Mouse (Mus musculus): ENCODE measurements around the gene Gsk3b.
A peak's percentile ranks its signal among the peaks of the same experiment; 100 is the strongest.
"Not testable (repeated sequence)": the region's sequence is repeated elsewhere in the genome, so short reads cannot be mapped to it uniquely, and the experiment has no call there.

Gsk3b gene

DNA sequence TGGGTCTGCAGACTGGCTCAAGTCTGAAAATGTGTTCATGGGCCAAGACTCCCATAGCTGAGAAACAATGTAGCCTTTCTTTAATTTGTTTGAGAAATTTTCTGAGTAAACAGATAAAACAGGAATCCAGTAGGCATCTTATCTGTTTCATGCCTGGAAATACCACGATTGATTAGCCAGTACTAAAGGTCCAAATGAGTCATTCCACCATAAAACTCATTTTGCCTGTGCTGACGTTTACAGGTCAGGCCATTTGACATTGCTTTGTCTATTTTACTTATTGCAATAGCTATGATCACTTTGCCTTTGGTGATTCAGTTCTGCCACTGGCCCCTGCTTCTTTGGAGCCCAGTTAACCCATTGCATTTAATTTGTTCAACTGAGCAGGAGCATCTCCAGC lies 11.8 kb downstream of the Gsk3b start:
- DNase-seq (ENCODE audit: low read depth, low spot score) = no peak

DNA sequence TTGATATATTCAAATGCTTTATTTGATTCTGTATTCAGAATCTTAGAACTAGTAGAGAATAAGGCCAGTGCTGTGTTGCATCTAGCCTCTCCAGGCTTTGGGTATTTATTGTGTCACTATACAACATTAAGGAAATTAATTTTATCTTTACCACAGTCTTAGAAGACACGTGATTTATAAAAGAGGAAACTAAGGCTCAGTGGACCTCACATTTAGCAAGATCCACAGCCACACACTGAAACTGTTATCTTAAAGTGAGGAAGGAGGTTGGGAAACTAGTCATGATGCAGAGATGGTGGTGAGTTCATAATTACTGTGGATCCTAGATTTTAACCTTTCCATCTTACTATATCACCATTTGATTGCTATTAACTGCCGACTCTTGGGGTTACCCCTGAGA lies 16.7 kb downstream of the Gsk3b start:
- no peak for DNase-seq (ENCODE audit: low read depth, low spot score)

- DNase-seq (ENCODE audit: low read depth, low spot score) = no peak
These were observed 17.7 kb downstream of the Gsk3b start for GRCm38 (mm10) chr16:38106542-38106941.

DNA sequence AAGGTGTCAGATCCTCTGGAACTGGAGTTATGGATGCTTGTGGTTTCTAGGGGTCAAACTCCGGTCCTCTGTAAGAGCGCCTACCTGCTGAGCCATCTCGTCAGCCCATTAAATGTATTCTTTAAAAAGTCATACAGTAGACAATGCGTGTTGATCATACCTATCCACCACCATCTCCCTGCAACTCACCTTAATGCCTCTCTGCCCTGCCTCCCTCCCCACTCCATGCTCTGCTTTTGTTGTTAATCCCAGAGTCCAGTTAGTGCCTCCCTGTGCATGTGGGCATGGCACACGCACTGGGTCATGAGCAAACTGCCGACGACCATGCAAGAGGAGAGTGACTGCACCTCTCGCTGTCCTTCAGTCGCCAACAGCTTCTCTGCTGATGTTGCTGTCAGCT lies 21.2 kb downstream of the Gsk3b start:
- DNase-seq (ENCODE audit: low read depth, low spot score) = peak; percentile 75

DNA sequence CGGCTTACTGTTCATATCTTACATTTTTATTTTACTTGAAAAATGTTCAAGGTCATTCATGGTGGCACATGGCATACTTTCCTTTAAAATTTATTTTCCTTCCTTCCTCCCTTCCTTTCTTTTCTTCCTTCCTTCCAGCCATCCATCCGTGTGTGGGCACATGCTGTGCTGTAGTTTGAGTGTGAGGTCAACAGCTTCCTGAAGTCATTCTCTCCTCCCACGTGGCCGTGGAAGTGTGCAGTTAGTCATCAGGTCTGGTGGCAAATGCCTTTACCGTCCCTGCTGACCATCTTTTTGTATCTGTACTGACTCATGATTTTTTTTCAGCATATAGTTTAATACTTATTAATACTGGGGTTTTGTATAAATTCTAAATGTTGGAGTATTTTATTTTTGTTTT lies 21.8 kb downstream of the Gsk3b start:
- no peak for DNase-seq (ENCODE audit: low read depth, low spot score)

- DNase-seq (ENCODE audit: low read depth, low spot score) = no peak
These were observed 25.3 kb downstream of the Gsk3b start for GRCm38 (mm10) chr16:38114074-38114473.

DNA sequence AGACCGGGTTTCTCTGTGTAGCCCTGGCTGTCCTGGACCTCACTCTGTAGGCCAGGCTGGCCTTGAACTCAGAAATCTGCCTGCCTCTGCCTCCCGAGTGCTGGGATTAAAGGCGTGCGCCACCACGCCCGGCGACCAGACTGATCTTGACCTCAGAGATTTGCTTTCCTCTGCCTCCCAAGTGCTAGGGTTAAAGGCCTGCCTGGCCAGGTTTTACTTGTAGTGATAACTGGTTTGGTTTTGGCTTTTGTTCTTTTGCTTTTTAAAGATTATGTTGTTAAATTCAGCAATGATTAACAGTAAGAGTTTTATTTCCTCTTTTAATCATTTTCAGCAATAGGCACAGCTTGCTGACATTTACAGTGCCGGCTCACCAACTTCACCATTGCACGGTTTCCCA lies 29.1 kb downstream of the Gsk3b start:
- not testable (repeated sequence) for DNase-seq (ENCODE audit: low read depth, low spot score)

GRCm38 (mm10) chr16:38118723-38119122 lies 29.9 kb downstream of the Gsk3b start:
- DNase-seq (ENCODE audit: low read depth, low spot score) = no peak

DNA sequence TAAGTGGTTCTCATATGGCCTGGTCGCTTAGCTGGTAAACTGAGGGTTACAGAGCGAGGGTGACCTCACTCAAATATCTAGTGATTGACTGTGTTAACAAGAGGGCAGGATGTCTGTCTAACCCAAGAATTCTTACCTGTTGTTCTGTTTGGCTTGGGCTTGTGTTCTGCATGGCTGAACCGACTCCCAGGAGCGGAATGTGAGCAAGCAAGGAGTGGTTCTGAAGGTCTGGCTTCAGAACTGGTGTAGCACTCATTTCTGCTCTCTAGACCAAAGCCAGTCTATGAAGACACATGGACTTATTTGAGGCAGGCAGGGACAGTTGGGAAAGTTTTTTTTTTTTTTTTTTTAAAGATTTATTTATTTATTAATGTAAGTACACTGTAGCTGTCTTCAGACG lies 30.5 kb downstream of the Gsk3b start:
- DNase-seq (ENCODE audit: low read depth, low spot score) = peak; percentile 31

DNA sequence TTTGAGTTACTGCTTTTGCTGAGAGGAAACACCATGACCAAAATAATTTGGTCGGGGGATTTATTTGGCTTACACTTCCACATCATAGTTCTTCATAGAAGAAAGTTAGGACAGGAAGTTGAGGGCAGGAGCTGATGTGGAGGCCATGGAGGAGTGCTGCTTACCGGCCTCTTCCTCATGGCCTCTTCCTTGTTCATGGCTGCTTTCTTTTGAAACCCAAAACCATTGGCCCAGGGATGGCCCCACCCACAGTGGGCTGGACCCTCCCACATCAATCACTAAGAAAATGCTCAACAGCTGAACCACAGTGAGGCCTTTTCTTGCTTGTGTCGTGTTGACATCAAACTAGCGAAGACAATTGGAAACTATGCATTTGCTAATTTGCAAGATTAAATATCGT lies 40.4 kb downstream of the Gsk3b start:
- peak; percentile 26 for DNase-seq (ENCODE audit: low read depth, low spot score)

DNA sequence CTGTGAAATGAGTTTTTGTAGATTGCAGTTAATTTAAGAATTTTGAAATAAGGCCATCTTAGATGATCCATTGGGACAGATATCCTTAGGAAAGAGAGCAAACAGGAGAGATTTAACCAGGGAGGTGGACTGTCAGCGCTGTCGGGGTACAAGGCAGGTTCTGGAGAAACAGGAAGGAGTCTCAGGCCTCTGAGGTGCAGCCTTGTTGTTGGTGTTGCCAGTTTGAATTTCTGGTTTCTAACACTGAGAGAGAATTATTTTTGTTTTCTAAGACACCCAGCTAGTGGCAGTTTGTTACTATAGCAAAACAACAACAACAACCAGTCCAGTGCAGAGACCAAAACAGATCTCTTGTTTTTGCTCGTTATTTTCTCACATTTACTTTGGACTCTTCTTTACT lies 42.2 kb downstream of the Gsk3b start:
- no peak for DNase-seq (ENCODE audit: low read depth, low spot score)

DNA sequence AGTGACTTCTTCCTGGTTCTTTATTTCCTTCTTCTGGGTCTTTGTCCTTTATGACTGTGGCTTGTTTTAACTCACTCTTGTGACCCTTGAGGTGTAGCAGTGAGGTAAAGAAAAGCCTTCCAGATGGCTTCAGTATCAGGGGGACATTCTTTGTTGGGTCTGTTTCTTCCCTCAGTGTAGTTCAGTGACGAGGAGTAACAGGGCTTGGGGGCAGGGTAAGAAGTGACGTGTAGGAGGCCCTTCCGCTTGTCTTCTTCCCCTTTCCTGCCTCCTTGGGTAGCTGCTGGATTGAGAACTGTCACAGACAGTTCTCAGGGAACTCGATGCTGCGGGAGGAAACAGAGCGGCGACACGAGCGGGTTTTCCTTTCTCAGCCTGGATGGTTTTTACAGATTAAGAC lies 43.0 kb downstream of the Gsk3b start:
- no peak for DNase-seq (ENCODE audit: low read depth, low spot score)

GRCm38 (mm10) chr16:38132210-38132609 lies 43.4 kb downstream of the Gsk3b start:
- DNase-seq (ENCODE audit: low read depth, low spot score) = no peak

GRCm38 (mm10) chr16:38137296-38137695 lies 48.5 kb downstream of the Gsk3b start:
- peak; percentile 65 for DNase-seq (ENCODE audit: low read depth, low spot score)

GRCm38 (mm10) chr16:38144898-38145297 lies 56.1 kb downstream of the Gsk3b start:
- DNase-seq (ENCODE audit: low read depth, low spot score) = no peak

DNA sequence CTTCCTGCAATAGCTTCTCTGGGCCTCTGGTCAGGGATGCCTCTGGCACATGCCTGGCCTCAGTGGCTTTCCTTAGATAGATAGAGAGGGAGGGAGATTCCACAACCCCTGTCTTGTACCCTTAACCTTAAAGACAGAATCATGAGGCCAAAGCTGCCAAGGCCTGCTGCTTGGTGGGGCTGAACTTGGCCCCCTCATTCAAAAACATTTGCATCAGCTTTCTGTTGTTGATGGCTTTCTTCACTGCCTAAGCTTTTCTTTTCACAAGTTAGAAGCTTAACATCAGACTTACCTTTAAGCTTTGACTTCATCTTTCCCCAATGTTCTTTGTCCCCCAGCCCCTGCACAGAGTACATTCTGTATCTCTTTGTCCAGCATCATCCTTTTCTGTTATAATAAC lies 61.8 kb downstream of the Gsk3b start:
- peak; percentile 23 for DNase-seq (ENCODE audit: low read depth, low spot score)

DNA sequence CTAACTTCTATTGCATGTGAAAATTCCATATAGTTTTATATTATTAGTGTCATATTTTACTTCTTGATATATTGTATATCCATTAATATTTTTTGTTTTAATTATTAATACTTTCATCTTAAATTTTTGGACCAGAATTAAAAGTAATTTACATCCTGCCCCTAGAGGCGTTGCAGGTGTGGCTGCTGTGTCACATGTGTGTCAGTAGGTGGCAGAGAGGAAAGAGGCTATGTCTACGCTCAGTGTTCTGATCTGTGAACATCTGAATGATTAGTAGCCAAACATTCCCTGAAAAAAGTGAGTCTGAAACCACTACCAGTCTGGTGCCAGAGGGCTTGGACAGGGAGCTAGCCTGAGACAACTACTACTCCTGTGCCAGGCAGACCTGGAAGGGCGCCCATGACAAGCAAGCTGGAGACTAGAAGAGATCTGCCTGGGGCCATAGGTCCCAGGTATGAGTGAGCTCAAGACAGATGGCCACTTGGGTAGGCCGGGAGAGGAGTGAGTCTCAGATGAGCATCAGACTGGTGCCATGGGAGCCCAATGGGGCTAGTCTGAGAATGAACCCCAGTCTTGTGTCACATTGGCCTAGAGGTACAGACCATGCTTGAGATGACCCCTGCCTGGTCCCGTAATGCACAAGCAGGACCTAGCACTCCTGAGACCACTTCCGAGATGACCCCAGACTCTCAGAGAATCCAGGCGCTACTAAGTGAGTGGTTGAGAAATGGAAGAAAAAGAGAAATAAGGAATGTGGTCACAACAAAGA lies 69.2 kb downstream of the Gsk3b start:
- no peak for DNase-seq (ENCODE audit: low read depth, low spot score)

DNA sequence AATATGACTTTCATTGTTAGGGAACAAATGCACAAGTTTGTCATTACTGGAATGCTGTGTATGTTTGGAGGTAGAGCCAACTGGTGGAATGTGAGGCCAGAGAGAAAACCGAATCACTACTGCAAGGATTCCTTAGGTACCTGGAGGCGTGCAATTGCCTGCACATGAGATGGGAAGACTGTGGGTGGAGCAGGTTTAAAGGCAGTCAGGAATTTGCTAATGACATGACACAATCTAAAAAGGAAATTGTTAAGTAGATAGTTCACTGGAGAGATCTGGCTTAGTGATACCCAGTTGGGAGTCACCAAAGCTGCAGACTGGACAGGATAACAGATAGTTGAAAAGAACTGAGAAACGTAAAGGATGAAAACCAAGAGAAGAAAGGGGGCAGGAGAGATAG lies 73.2 kb downstream of the Gsk3b start:
- DNase-seq (ENCODE audit: low read depth, low spot score) = no peak

- peak; percentile 36 for DNase-seq (ENCODE audit: low read depth, low spot score)
These were observed 76.2 kb downstream of the Gsk3b start for GRCm38 (mm10) chr16:38164811-38165591.

DNA sequence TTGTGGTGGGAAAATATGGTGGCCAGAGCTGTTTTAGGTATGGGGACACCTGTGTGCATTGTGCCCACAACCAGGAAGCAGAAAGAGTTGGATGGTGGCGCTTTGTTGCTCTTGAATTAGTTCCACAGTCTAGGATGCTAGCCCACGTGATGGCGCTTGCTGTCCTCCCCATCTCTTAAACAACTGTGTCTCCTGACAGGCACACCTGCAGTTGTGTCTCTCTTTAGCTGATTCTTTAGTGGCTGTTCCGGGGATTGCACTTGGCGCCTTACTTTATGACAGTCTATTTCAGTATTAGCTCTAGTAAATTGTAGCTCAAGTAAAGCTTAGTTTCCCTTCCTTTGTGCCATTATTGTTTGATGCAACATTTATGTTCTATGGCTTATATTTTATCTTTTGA lies 80.2 kb downstream of the Gsk3b start:
- peak; percentile 49 for DNase-seq (ENCODE audit: low read depth, low spot score)

- DNase-seq (ENCODE audit: low read depth, low spot score) = no peak
These were observed 90.3 kb downstream of the Gsk3b start for GRCm38 (mm10) chr16:38179150-38179549.

- no peak for DNase-seq (ENCODE audit: low read depth, low spot score)
These were observed 92.6 kb downstream of the Gsk3b start for GRCm38 (mm10) chr16:38181421-38181820.

DNA sequence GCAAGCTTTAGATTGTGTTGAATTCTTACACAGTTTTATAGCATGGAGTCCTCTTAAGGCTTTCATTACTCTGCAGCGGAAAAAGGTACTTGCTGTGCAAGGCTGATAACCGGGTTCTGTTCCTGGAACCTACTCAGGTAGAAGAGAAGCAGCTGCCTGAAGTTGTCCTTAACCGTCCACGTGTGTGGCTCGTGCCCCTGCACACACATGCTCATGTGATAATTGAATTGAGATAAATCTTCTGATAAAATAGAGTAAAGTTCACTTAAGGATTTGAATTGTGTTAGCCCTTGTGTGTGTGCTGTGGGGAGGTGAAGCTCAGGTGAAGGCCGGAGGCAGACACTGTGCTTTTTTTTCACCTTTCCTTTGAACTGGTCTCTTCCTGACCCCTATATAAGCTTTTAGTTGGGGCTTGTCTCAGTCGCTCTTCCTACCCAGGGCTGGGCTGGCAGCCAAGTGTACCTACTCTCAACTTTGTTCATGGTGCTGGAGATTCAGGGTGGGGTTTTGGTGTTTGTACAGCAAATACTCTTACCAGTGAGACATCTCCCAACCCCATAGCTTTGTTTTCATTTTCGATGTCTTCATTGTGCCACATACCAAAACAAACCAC lies 96.0 kb downstream of the Gsk3b start:
- no peak for DNase-seq (ENCODE audit: low read depth, low spot score)
